Mouse (Mus musculus): ENCODE measurements around the gene Msh5.

DNA sequence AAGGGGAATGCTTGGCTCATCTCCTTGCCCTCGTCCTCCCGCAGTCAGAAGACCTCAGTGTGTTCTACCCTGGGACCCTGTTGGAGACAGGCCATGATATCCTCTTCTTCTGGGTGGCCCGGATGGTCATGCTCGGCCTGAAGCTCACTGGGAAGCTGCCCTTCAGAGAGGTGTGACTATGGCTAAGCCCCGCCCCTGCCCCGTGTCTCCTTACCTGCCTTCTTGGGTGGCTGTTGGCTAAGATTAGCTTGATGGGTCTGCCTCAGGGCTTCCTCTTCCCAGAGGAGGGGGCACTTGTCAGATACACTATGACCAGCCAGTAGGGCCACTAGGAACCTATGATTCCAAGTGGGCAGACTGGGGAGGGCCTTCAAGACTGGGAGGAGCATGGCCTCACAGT lies 33.3 kb downstream of the Msh5 start:
- TF ChIP-seq GATA1 (IDR thresholded peaks at IDR 0.05; ENCODE audit: borderline replicate concordance, low read length) = no peak
- no peak for TF ChIP-seq FLI1 (IDR thresholded peaks at IDR 0.05; ENCODE audit: low read length)

Data from megakaryocyte, embryonic 14.5 days (primary cell).